Mouse (Mus musculus) G1E (cell line): ENCODE data around the gene 1700024P04Rik. TPM values are rescaled to one million over a fixed set of nuclear protein-coding genes. Genes with fewer than 3 reads are reported as not detected.

ENCODE experiments used
- ATAC-seq: 2 replicates; pipeline ENCODE4 v1.8.0; 2016; ENCODE audit warnings: mild to moderate bottlenecking; ENCODE audit not compliant: insufficient number of reproducible peaks, poor library complexity, low FRiP score, severe bottlenecking; ENCODE audit errors: extremely low read depth
- DNase-seq: peaks from one replicate; pipeline ENCODE4 v3.0.0; 2012; ENCODE audit warnings: low spot score
- H3K27me3 ChIP-seq: 2 replicates; pipeline ENCODE4 v1.6.1; 2012; ENCODE audit warnings: mild to moderate bottlenecking, low read length, inconsistent platforms; ENCODE audit not compliant: insufficient read depth
- H3K36me3 ChIP-seq: replicated peaks from 2 replicates; pipeline ENCODE3; 2012; ENCODE audit warnings: mild to moderate bottlenecking, inconsistent platforms
- H3K4me1 ChIP-seq: 2 replicates; pipeline ENCODE4 v1.6.1; 2012; ENCODE audit warnings: low read depth, low read length, inconsistent platforms, mixed read lengths; ENCODE audit not compliant: insufficient read depth
- H3K4me3 ChIP-seq: 2 replicates; pipeline ENCODE4 v1.5.1; 2012; ENCODE audit warnings: low read depth, mild to moderate bottlenecking, inconsistent platforms, low read length, moderate library complexity, mixed read lengths
- H3K9me3 ChIP-seq: replicated peaks from 2 replicates; pipeline ENCODE4 v1.6.1; 2012; ENCODE audit warnings: inconsistent platforms
- CTCF ChIP-seq: IDR thresholded peaks from 2 replicates; pipeline ENCODE4 v1.5.1; 2012; ENCODE audit warnings: low read depth, low read length, inconsistent platforms, mixed read lengths
- GATA1 ChIP-seq: IDR thresholded peaks from 2 replicates; pipeline ENCODE4 v1.6.1; 2012; ENCODE audit warnings: borderline replicate concordance, low read length, inconsistent platforms, mixed read lengths
- GATA2 ChIP-seq: IDR thresholded peaks from 2 replicates; pipeline ENCODE4 v1.6.1; 2012; ENCODE audit warnings: low read depth, low read length, inconsistent platforms, borderline replicate concordance
- POLR2AphosphoS5 ChIP-seq: IDR thresholded peaks from 2 replicates; pipeline ENCODE4 v1.6.1; 2012; ENCODE audit warnings: low read depth, low read length, inconsistent platforms; ENCODE audit not compliant: insufficient replicate concordance
- TAL1 ChIP-seq: conservative IDR thresholded peaks from 2 replicates; pipeline ENCODE4 v1.6.1; 2012; ENCODE audit warnings: low read depth, low read length, inconsistent platforms, mixed read lengths
- polyA plus RNA-seq: library from polyadenylated mRNA; stranded (reverse); fragments of >175 nt; gene quantifications from 2 replicates; pipeline ENCODE4 v1.2.3, GENCODE M21; 2012
- total RNA-seq, 2 experiments: library from RNA; stranded (forward) in 1 of 2; stranded (reverse) in 1 of 2; fragments of 200-1000 nt in 1 of 2; fragments of >200 nt in 1 of 2; fragmentation: Nextera tagmentation in 1 of 2; gene quantifications; 2 replicates each; pipeline ENCODE4 v1.2.3; 2014 to 2017

The 1700024P04Rik gene
- total and polyA plus RNA-seq, 3 experiments, result not detected

DNA sequence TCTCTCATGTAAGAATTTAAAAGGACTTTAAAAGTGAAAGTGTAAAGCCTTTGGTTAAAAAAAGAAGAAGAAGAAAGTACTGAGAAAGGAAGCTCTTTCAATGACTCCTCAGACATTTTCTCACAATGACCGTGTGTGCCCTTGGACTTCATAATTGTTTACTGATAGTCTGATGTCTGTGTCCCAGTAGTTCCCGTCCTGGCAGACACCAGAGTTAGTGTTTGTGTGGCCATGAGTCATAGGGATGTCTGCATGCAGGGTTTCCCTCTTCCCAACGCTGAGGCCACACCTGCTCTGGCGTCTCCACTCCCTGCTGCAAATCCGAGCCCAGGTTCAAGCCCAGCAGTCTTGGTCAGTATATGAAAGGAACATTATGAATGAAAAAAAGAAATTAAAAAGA is 29.1 kb downstream of the 1700024P04Rik start:
- H3K9me3 ChIP-seq, result no peaks in the 10 kb centered on the region
- peaks cover 22% of the 10 kb centered on the region for H3K27me3 ChIP-seq
- H3K36me3 ChIP-seq, result no peaks in the 10 kb centered on the region
- no peak overlapping the region for H3K4me3 ChIP-seq
- 0 out of 2 replicates have a peak, but pooled peaks cover 6% of the 10 kb centered on the region for H3K4me1 ChIP-seq
- DNase-seq (no peak), ATAC-seq (no peak)
- TF ChIP-seq GATA2, result no peak
- TF ChIP-seq TAL1, result no peak
- no peak for TF ChIP-seq CTCF
- no peak for TF ChIP-seq POLR2AphosphoS5
- TF ChIP-seq GATA1, result no peak

DNA sequence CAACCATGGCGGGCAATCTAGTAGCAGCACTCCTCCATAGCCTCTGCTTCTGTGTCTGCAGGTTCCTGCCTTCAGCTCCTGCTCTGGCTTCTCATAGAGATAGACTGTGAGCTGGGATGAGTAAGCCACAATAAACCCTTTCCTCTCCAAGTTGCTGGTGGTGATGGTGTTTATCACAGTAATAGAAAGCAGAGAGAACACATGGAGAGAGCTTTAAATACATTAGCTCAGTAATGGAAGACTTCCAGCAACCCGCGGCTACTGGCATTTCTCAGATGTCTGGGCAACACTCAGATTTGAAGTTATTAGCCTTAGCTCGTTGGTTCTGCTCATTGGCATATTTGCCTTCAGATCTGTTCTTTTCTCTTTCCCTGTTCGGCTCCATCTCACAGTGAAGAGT is 30.5 kb downstream of the 1700024P04Rik start:
- H3K9me3 ChIP-seq, result no peaks in the 10 kb centered on the region
- no peak for TF ChIP-seq CTCF
- no peak for TF ChIP-seq TAL1
- TF ChIP-seq GATA2, result no peak
- TF ChIP-seq POLR2AphosphoS5, result no peak
- no peak for TF ChIP-seq GATA1
- H3K4me3 ChIP-seq, result no peak overlapping the region
- no peaks in the 10 kb centered on the region for H3K36me3 ChIP-seq
- no peak for ATAC-seq
- peaks cover 25% of the 10 kb centered on the region for H3K27me3 ChIP-seq
- H3K4me1 ChIP-seq, result 0 out of 2 replicates have a peak, but pooled peaks cover 6% of the 10 kb centered on the region
- DNase-seq, result no peak

DNA sequence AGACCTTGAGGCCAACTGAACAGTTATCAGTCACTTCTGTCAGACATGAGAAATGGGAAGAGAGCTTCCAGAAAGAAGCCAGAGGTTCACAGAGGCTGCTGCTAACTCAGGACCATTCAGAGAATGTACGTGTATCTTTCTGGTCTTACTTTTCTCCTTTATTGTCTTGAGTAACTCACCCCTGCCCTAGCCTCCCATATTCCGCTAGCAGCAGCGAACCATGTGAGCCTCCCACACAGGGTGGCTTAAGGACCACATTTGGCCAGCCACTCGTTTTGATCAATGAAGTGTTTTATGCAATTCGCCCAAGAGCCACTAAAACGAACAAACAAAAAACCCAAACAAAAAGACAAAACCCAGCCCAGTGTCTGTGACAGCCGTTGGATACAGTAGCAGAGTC is 32.4 kb downstream of the 1700024P04Rik start:
- H3K4me1 ChIP-seq, result 0 out of 2 replicates have a peak, but pooled peaks cover 6% of the 10 kb centered on the region
- no peak overlapping the region for H3K4me3 ChIP-seq
- ATAC-seq (no peak), DNase-seq (no peak)
- H3K9me3 ChIP-seq, result no peaks in the 10 kb centered on the region
- H3K27me3 ChIP-seq, result peaks cover 25% of the 10 kb centered on the region
- no peak for TF ChIP-seq GATA1
- TF ChIP-seq GATA2, result no peak
- TF ChIP-seq CTCF, result no peak
- TF ChIP-seq POLR2AphosphoS5, result no peak
- TF ChIP-seq TAL1, result no peak
- no peaks in the 10 kb centered on the region for H3K36me3 ChIP-seq

DNA sequence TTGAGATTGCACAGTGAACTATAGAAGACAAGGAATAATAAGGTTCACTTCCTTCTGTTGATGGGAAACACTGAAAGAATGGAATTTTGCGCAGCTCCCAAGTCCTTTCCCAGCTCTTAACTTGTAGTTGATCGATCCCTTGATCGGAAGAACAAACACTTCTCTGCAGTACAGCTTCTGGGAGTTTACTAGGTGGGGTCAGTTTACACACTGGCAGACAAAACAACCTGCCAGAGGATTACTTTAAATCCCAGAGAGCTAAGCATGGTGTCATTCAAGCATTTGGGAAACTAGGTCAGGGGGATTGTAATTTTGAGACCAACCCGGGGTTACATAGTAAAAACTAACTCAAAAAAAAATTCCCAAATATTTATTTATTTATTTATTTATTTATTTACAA is 36.2 kb downstream of the 1700024P04Rik start:
- DNase-seq (no peak), ATAC-seq (no peak)
- no peaks in the 10 kb centered on the region for H3K36me3 ChIP-seq
- no peak for TF ChIP-seq GATA2
- TF ChIP-seq GATA1, result no peak
- no peak for TF ChIP-seq POLR2AphosphoS5
- no peak for TF ChIP-seq CTCF
- no peak for TF ChIP-seq TAL1
- H3K4me1 ChIP-seq, result peaks cover 4% of the 10 kb centered on the region
- no peak overlapping the region for H3K4me3 ChIP-seq
- peaks cover 9% of the 10 kb centered on the region for H3K27me3 ChIP-seq
- H3K9me3 ChIP-seq, result no peaks in the 10 kb centered on the region

DNA sequence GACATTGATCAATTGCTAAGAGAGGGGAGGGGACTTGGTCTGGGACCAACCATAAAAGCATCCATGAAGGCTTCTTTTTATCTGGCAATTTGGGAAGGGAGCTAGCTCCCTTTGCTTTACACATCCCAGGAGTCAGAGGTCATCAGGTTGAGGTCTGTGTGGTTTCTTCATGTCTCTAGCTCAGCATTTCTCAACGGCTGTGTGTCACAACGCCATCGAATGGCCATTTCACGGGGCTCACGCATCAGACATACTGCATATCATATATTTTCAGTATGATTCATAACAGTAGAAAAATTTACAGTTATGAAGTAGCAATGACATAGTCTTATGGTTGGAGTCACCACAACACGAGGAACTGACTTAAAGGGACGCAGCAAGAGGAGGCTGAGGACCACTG is 37.9 kb downstream of the 1700024P04Rik start:
- Histone ChIP-seq H3K27me3 (peaks cover 6% of the 10 kb centered on the region), H3K36me3 (no peaks in the 10 kb centered on the region), H3K4me1 (peaks cover 7% of the 10 kb centered on the region), H3K4me3 (no peak overlapping the region), H3K9me3 (no peaks in the 10 kb centered on the region)
- DNase-seq (no peak), ATAC-seq (no peak)
- TF ChIP-seq POLR2AphosphoS5 (no peak), CTCF (no peak), GATA1 (no peak), TAL1 (no peak), GATA2 (no peak)

DNA sequence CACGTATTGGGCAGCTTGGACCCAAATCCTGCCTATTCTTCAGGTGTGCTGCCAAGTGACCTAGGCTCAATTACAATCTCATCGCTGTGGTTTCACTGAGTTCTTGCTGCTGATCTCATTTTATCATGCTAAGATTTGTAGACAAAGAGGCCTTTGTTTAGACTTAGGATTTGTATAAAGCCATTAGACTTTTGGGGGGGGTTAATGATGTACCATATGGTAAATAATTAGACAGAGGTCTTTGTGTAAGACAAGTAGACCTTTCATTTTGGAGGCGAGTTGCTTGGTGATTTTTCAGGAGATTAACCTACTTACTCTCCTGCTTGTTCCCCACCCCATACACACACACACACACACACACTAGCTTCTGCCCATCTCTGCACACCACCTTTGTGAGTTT is 38.5 kb downstream of the 1700024P04Rik start:
- DNase-seq (no peak), ATAC-seq (no peak)
- no peaks in the 10 kb centered on the region for H3K9me3 ChIP-seq

More for the DNA sequence above, 38.5 kb downstream of the 1700024P04Rik start:
- TF ChIP-seq GATA1 (no peak), CTCF (no peak), GATA2 (no peak), TAL1 (no peak), POLR2AphosphoS5 (no peak)
- Histone ChIP-seq H3K4me1 (peaks cover 7% of the 10 kb centered on the region), H3K36me3 (no peaks in the 10 kb centered on the region), H3K4me3 (no peak overlapping the region), H3K27me3 (peaks cover 3% of the 10 kb centered on the region)
